In genomic region chr3:87910573-87911141, GRCm38 (mm10) we compare ENCODE assay signal across 8 mouse cellular contexts. TPM values are rescaled to one million over a fixed set of nuclear protein-coding genes. Genes with fewer than 3 reads are reported as not detected.
DNase-seq lines count a peak whose midpoint lies in the region; ATAC-seq and TF ChIP-seq lines count a peak whose summit lies in the region.

No protein-coding gene starts in this region.

- H3K4me3 ChIP-seq in G1E (ENCODE audit: low read depth, low read length) = peak overlapping the region; percentile 99; the same call in 1 of the 2 replicates
- H3K4me3 ChIP-seq in forebrain, embryonic 11.5 days (ENCODE audit: low read depth, low read length) = peak overlapping the region; percentile 39

- H3K9ac ChIP-seq in forebrain, embryonic 11.5 days (ENCODE audit: low read length) = peak overlapping the region; percentile 51

- H3K9me3 ChIP-seq in G1E (replicated peaks) = no peaks in the 10 kb centered on the region
- H3K9me3 ChIP-seq in forebrain, embryonic 11.5 days (ENCODE audit: control insufficient read depth, low read length) = no peaks in the 10 kb centered on the region

- peaks cover 81% of the 10 kb centered on the region for H3K36me3 ChIP-seq in G1E (replicated peaks)
- H3K36me3 ChIP-seq in forebrain, embryonic 11.5 days (ENCODE audit: control insufficient read depth, insufficient read depth, low read length) = peaks cover 5% of the 10 kb centered on the region

- 4% methylated on average over 12 of the region's 12 CpGs for WGBS in forebrain, embryonic 11.5 days

- H3K4me2 ChIP-seq in forebrain, embryonic 11.5 days (ENCODE audit: low read depth, low read length, severe bottlenecking) = peak overlapping the region; percentile 67

- intact Hi-C loops in heart, postnatal 25 days (cut with DNase I) = no loop called here

- ATAC-seq in G1E (ENCODE audit: extremely low read depth, insufficient number of reproducible peaks, low FRiP score, poor library complexity, severe bottlenecking) = no peak
- peak; percentile 37 for ATAC-seq in forebrain, embryonic 11.5 days (replicated peaks; ENCODE audit: low FRiP score)
- ATAC-seq in activated CD4-positive, CD25-positive, alpha-beta regulatory T cell, adult 4 months = no peak

- peak overlapping the region; percentile 86 for H3K27ac ChIP-seq in forebrain, embryonic 11.5 days (ENCODE audit: low read depth, low read length)

- H3K27me3 ChIP-seq in G1E (ENCODE audit: insufficient read depth, low read length) = no peaks in the 10 kb centered on the region
- no peaks in the 10 kb centered on the region for H3K27me3 ChIP-seq in forebrain, embryonic 11.5 days (ENCODE audit: control insufficient read depth, insufficient read depth, low read length)

- H3K4me1 ChIP-seq in G1E (ENCODE audit: insufficient read depth, low read depth, low read length) = peaks cover 78% of the 10 kb centered on the region
- peaks cover 22% of the 10 kb centered on the region for H3K4me1 ChIP-seq in forebrain, embryonic 11.5 days (replicated peaks; ENCODE audit: control insufficient read depth, insufficient read depth, low read length)

- DNase-seq in G1E (ENCODE audit: low spot score) = peak; percentile 45
- DNase-seq in brain, adult 2 months (ENCODE audit: low read depth, low spot score) = peak; percentile 81
- DNase-seq in forebrain, embryonic 11.5 days (ENCODE audit: low spot score) = peak; percentile 93
- DNase-seq in heart, postnatal 25 days (ENCODE audit: low spot score) = peak; percentile 71
- DNase-seq in layer of hippocampus, adult 18-20 months (ENCODE audit: low spot score in 2 of 2) = peak; percentile 43
- peak; percentile 90 for DNase-seq in lung, postnatal 25 days (ENCODE audit: low spot score)
- DNase-seq in retina, embryonic 14.5 days (ENCODE audit: low spot score) = peak; percentile 82

- TF ChIP-seq CTCF in G1E (IDR thresholded peaks at IDR 0.05; ENCODE audit: low read depth, low read length) = no peak

RNA-seq across cellular contexts. Expression of gene Hdgf, which starts 4.5 kb away (rescaled TPM):
- 722 and 799 TPM in 2 replicates for total RNA-seq in G1E (2014; fragmentation: Nextera tagmentation)
- 506 and 578 TPM in 2 replicates for total RNA-seq in G1E (2017)
- polyA plus RNA-seq in G1E (2012) = 1,810 and 2,017 TPM in 2 replicates
- 325 and 329 TPM in 2 replicates for polyA plus RNA-seq in forebrain, embryonic 11.5 days (2014; fragmentation: Nextera tagmentation; extraction: Ambion mirVana)
- 100 to 1,000 TPM; 108 to 112 TPM for total RNA-seq in heart, postnatal 25 days (2021)
- total RNA-seq in layer of hippocampus, adult 18-20 months (2021) = 100 to 1,000 TPM; 144 to 153 TPM
- 10 to 100 TPM; 45.5 to 51.5 TPM for polyA plus RNA-seq in activated CD4-positive, CD25-positive, alpha-beta regulatory T cell, adult 4 months (2017; shearing (Covaris generic))

RNA-seq across cellular contexts. Expression of gene Mrpl24, which starts 8.6 kb away (rescaled TPM):
- total RNA-seq in G1E (2014; fragmentation: Nextera tagmentation) = 289 and 317 TPM in 2 replicates
- 183 and 204 TPM in 2 replicates for total RNA-seq in G1E (2017)
- 21.2 and 24.9 TPM in 2 replicates for polyA plus RNA-seq in G1E (2012)
- 69.4 and 74.5 TPM in 2 replicates for polyA plus RNA-seq in forebrain, embryonic 11.5 days (2014; fragmentation: Nextera tagmentation; extraction: Ambion mirVana)
- total RNA-seq in heart, postnatal 25 days (2021) = 10 to 100 TPM; 68.3 to 70.1 TPM
- total RNA-seq in layer of hippocampus, adult 18-20 months (2021) = 10 to 100 TPM; 52.3 to 55.2 TPM
- polyA plus RNA-seq in activated CD4-positive, CD25-positive, alpha-beta regulatory T cell, adult 4 months (2017; shearing (Covaris generic)) = 100 to 1,000 TPM; 158 to 159 TPM

RNA-seq across cellular contexts. Expression of gene Isg20l2, which starts 19.5 kb away (rescaled TPM):
- 67.3 and 70.8 TPM in 2 replicates for total RNA-seq in G1E (2014; fragmentation: Nextera tagmentation)
- total RNA-seq in G1E (2017) = 54.1 and 54.9 TPM in 2 replicates
- polyA plus RNA-seq in G1E (2012) = 15.8 and 18.3 TPM in 2 replicates
- polyA plus RNA-seq in forebrain, embryonic 11.5 days (2014; fragmentation: Nextera tagmentation; extraction: Ambion mirVana) = 73.9 and 78.7 TPM in 2 replicates
- total RNA-seq in heart, postnatal 25 days (2021) = 10 to 100 TPM; 12.1 to 12.4 TPM
- 10 to 100 TPM; 13.9 to 15.1 TPM for total RNA-seq in layer of hippocampus, adult 18-20 months (2021)
- 10 to 100 TPM; 17.8 to 18.5 TPM for polyA plus RNA-seq in activated CD4-positive, CD25-positive, alpha-beta regulatory T cell, adult 4 months (2017; shearing (Covaris generic))

RNA-seq across cellular contexts. Expression of gene Rrnad1, which starts 19.9 kb away (rescaled TPM):
- total RNA-seq in G1E (2014; fragmentation: Nextera tagmentation) (14.9 and 20.4 TPM in 2 replicates), G1E (2017) (19.2 and 24.8 TPM in 2 replicates)
- 28.7 and 38.2 TPM in 2 replicates for polyA plus RNA-seq in G1E (2012)
- polyA plus RNA-seq in forebrain, embryonic 11.5 days (2014; fragmentation: Nextera tagmentation; extraction: Ambion mirVana) = 22.2 and 23.2 TPM in 2 replicates
- 1 to 10 TPM; 6.0 to 6.1 TPM for total RNA-seq in heart, postnatal 25 days (2021)
- total RNA-seq in layer of hippocampus, adult 18-20 months (2021) = 10 to 100 TPM; 22.3 to 22.8 TPM
- polyA plus RNA-seq in activated CD4-positive, CD25-positive, alpha-beta regulatory T cell, adult 4 months (2017; shearing (Covaris generic)) = 10 to 100 TPM; 16.3 to 19.7 TPM

RNA-seq across cellular contexts. Expression of gene Prcc, which starts 25.2 kb away (rescaled TPM):
- 41.3 and 44.7 TPM in 2 replicates for total RNA-seq in G1E (2014; fragmentation: Nextera tagmentation)
- 28.5 and 32.3 TPM in 2 replicates for total RNA-seq in G1E (2017)
- polyA plus RNA-seq in G1E (2012) = 75.9 and 99.7 TPM in 2 replicates
- polyA plus RNA-seq in forebrain, embryonic 11.5 days (2014; fragmentation: Nextera tagmentation; extraction: Ambion mirVana) = 19.6 and 22.3 TPM in 2 replicates
- 10 to 100 TPM; 48.3 to 50.7 TPM for total RNA-seq in heart, postnatal 25 days (2021)
- 10 to 100 TPM; 56.0 to 61.0 TPM for total RNA-seq in layer of hippocampus, adult 18-20 months (2021)
- polyA plus RNA-seq in activated CD4-positive, CD25-positive, alpha-beta regulatory T cell, adult 4 months (2017; shearing (Covaris generic)) = 1 to 10 TPM; 4.5 TPM

Comparison
In these comparisons a context has a peak if more than half of its experiments do, and no peak if none do; other contexts are left out.
1. DNase-seq: peak in every context shown above with its lines; median percentile 93 in forebrain, embryonic 11.5 days; 90 in lung, postnatal 25 days; 82 in retina, embryonic 14.5 days; 81 in brain, adult 2 months; 71 in heart, postnatal 25 days; 45 in G1E; 43 in layer of hippocampus, adult 18-20 months.